Mouse (Mus musculus) stomach, postnatal 0 days (tissue): ENCODE results near the gene Nell1. TPM values are rescaled to one million over a fixed set of nuclear protein-coding genes. Genes with fewer than 3 reads are reported as not detected.
A peak's percentile ranks its signal among the peaks of the same experiment; 100 is the strongest.

Experiments
- ATAC-seq: fragments of 200-750 bp; cut with Nextera tagmentation; 2 replicates; pipeline ENCODE4 v1.8.0; 2017; ENCODE audit not compliant: low FRiP score, low TSS enrichment
- DNase-seq: peaks from one replicate; pipeline ENCODE4 v3.0.0-alpha.2; 2016; ENCODE audit warnings: low spot score
- H3K27ac ChIP-seq: fragments of 300-500 bp; sonication (generic); replicated peaks from 2 replicates; pipeline ENCODE4 v1.5.1; 2014; ENCODE audit warnings: mild to moderate bottlenecking, control low read depth
- H3K27me3 ChIP-seq: fragments of 300-500 bp; sonication (generic); 2 replicates; pipeline ENCODE4 v1.6.1; 2014; ENCODE audit warnings: low read length; ENCODE audit not compliant: control insufficient read depth, insufficient read depth
- H3K36me3 ChIP-seq: fragments of 300-500 bp; sonication (generic); 2 replicates; pipeline ENCODE4 v1.6.1; 2014; ENCODE audit warnings: low read length, mixed read lengths; ENCODE audit not compliant: control insufficient read depth, insufficient read depth
- H3K4me1 ChIP-seq: fragments of 300-500 bp; sonication (generic); replicated peaks from 2 replicates; pipeline ENCODE4 v1.6.1; 2014; ENCODE audit warnings: antibody characterized with exemption; ENCODE audit not compliant: control insufficient read depth, insufficient read depth
- H3K4me2 ChIP-seq: fragments of 300-500 bp; sonication (generic); replicated peaks from 2 replicates; pipeline ENCODE4 v1.6.1; 2014; ENCODE audit warnings: low read depth, mild to moderate bottlenecking, control low read depth, moderate library complexity
- H3K4me3 ChIP-seq: fragments of 300-500 bp; sonication (generic); 2 replicates; pipeline ENCODE4 v1.5.1; 2014; ENCODE audit warnings: low read depth, low read length, control low read depth
- H3K9ac ChIP-seq: fragments of 300-500 bp; sonication (generic); 2 replicates; pipeline ENCODE4 v1.6.1; 2014; ENCODE audit warnings: mild to moderate bottlenecking, low read length, control low read depth, mixed read lengths
- H3K9me3 ChIP-seq: fragments of 300-500 bp; sonication (generic); 2 replicates; pipeline ENCODE4 v1.6.1; 2016; ENCODE audit warnings: low read length; ENCODE audit not compliant: control insufficient read depth
- CTCF ChIP-seq: IDR thresholded peaks from 2 replicates; pipeline ENCODE4 v1.5.1; 2016; ENCODE audit warnings: antibody characterized with exemption, low read depth, mild to moderate bottlenecking, moderate library complexity
- EP300 ChIP-seq: optimal IDR thresholded peaks from 2 replicates; pipeline ENCODE3; 2016; ENCODE audit warnings: antibody characterized with exemption
- WGBS: fragments of 180-500 bp; shearing (Covaris S2); extraction: QIAGEN DNeasy Blood & Tissue Kit; methylation state at CpG from one replicate; pipeline ENCODE4 v1.1.7; 2014; 5-methylcytosine and 5-hydroxymethylcytosine counted together
- polyA plus RNA-seq: library from polyadenylated mRNA; unstranded; fragments of >200 nt; fragmentation: Nextera tagmentation; extraction: Ambion mirVana; gene quantifications from 2 replicates; pipeline ENCODE4 v1.2.1, GENCODE M21; 2015

The Nell1 gene
- polyA plus RNA-seq, 1 experiment from 2014 or later: 1.8 TPM

DNA sequence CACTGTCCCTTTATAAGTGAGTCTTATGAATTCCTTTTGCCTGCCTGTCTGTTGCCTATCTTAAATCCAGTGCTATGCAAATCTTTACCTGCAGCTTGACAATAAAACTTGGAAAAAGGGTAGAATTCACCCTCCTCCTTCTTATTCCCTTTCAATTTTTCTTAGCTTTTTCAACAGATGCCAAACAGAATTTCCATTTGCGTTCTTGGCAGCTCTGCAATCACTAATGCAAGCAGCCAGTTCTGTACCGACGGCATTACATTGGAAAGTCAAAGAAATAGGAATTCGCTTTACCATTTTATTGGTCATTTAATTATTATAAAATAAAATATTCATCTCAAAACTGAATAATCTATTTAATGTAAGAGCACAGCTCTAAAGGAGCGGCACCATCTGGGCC is 781.7 kb downstream of the Nell1 start:
- Histone ChIP-seq H3K4me1 (no peaks in the 10 kb centered on the region), H3K9me3 (no peaks in the 10 kb centered on the region), H3K27me3 (no peaks in the 10 kb centered on the region), H3K36me3 (no peaks in the 10 kb centered on the region), H3K27ac (no peak overlapping the region), H3K4me3 (no peak overlapping the region), H3K4me2 (no peak overlapping the region), H3K9ac (no peak overlapping the region)
- ATAC-seq (no peak), DNase-seq (no peak)
- WGBS: 64% methylated on average over 5 of the region's 5 CpGs
- TF ChIP-seq EP300: no peak
- TF ChIP-seq CTCF: no peak

DNA sequence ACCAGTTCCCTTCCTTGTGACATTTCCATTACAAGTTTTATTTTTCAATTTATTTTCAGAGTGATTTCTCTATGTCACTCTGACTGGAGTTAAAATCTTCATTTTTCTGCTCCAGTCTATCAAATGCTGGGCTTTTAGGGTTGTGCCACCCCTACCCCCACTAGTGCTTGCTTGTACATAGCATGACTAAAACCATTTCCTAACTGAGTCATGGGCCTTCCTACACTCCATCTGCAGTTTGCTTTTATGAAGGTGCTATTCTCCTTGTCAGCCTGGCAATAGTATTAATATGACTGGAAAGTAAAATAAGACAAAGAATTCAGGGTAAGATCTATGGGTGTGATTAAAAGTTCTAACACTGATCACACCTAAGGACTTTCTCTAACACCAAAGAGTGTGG is 798.9 kb downstream of the Nell1 start:
- Histone ChIP-seq H3K4me3 (no peak overlapping the region), H3K27ac (no peak overlapping the region), H3K27me3 (no peaks in the 10 kb centered on the region), H3K9ac (no peak overlapping the region), H3K36me3 (no peaks in the 10 kb centered on the region), H3K4me1 (no peaks in the 10 kb centered on the region), H3K4me2 (no peak overlapping the region), H3K9me3 (no peaks in the 10 kb centered on the region)
- DNase-seq: no peak
- no peak for ATAC-seq
- TF ChIP-seq CTCF (no peak), EP300 (no peak)

DNA sequence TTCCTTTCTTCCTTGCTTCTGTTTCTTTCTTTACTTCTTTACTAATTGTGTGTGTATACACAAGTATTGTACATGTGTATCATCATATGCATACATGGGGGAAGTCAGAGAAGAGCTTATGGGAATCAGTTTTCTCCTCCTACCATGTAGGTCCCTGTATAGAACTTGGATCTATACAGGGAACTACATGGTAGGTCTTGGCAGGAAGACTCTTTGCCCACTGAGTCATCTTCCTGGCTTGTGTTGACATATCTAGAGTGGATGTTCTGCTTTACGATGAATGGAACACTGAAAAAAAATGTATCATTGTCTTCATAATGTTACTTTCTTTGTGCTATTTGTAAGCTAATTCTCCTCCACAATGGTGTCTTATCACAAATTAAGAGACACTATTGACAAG is 806.4 kb downstream of the Nell1 start:
- Histone ChIP-seq H3K9me3 (no peaks in the 10 kb centered on the region), H3K36me3 (no peaks in the 10 kb centered on the region), H3K4me3 (no peak overlapping the region), H3K27ac (no peak overlapping the region), H3K9ac (no peak overlapping the region), H3K4me2 (no peak overlapping the region), H3K27me3 (no peaks in the 10 kb centered on the region), H3K4me1 (no peaks in the 10 kb centered on the region)
- DNase-seq: no peak
- TF ChIP-seq EP300 (no peak), CTCF (no peak)
- 73% methylated on average over 1 of the region's 1 CpGs for WGBS
- ATAC-seq: no peak

GRCm38 (mm10) chr7:50783652-50784051 is 809.0 kb downstream of the Nell1 start:
- H3K36me3 ChIP-seq: no peaks in the 10 kb centered on the region
- WGBS: 69% methylated on average over 1 of the region's 1 CpGs
- no peak overlapping the region for H3K9ac ChIP-seq
- no peak overlapping the region for H3K27ac ChIP-seq
- no peak for DNase-seq
- no peaks in the 10 kb centered on the region for H3K9me3 ChIP-seq
- H3K27me3 ChIP-seq: no peaks in the 10 kb centered on the region
- H3K4me1 ChIP-seq: no peaks in the 10 kb centered on the region
- H3K4me2 ChIP-seq: no peak overlapping the region
- ATAC-seq: no peak
- H3K4me3 ChIP-seq: no peak overlapping the region
- no peak for TF ChIP-seq EP300
- peak; percentile 57 for TF ChIP-seq CTCF

DNA sequence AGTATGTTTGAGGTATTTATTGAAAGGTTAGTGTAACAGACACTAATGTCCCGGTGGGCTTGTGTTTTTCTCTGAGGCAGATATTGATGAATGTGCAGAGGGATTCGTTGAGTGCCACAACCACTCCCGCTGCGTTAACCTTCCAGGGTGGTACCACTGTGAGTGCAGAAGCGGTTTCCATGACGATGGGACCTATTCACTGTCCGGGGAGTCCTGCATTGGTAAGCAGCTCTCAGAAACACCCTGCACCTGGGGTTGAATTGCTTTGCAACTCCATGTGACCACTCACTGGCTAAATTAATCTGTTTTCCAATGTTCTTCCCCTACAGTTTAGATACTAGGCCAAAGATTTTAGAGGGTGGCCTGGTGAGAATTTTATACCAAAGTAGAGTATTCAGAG is 851.5 kb downstream of the Nell1 start:
- DNase-seq (no peak), ATAC-seq (no peak)
- no peaks in the 10 kb centered on the region for H3K36me3 ChIP-seq
- TF ChIP-seq CTCF (no peak), EP300 (no peak)
- WGBS: 28% methylated on average over 7 of the region's 7 CpGs
- no peaks in the 10 kb centered on the region for H3K27me3 ChIP-seq
- no peak overlapping the region for H3K4me2 ChIP-seq
- H3K4me3 ChIP-seq: no peak overlapping the region
- no peak overlapping the region for H3K27ac ChIP-seq
- no peaks in the 10 kb centered on the region for H3K9me3 ChIP-seq
- H3K9ac ChIP-seq: no peak overlapping the region
- H3K4me1 ChIP-seq: no peaks in the 10 kb centered on the region

DNA sequence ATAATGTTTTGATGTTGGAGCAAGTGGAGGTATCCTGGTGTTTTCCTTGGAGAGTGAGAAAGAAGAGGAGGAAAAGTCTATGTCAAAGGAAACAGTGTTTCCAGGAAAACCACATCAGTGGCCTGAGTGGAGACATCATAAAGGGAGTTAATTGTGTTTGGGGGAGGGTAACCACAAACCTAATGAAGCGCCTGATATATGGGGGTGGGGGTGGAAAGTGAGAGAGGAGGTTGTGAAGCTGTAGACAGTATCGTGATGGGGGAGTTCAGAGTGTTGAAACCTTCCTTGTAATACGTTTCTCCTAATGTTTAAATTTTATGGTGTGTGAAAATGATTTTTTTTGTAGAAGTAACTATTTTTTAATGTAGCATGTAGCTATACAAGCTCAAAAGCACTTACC is 858.1 kb downstream of the Nell1 start:
- Histone ChIP-seq H3K4me1 (no peaks in the 10 kb centered on the region), H3K27me3 (no peaks in the 10 kb centered on the region), H3K36me3 (no peaks in the 10 kb centered on the region), H3K9me3 (no peaks in the 10 kb centered on the region), H3K9ac (no peak overlapping the region), H3K4me3 (no peak overlapping the region), H3K4me2 (no peak overlapping the region), H3K27ac (no peak overlapping the region)
- DNase-seq: no peak
- no peak for ATAC-seq
- WGBS: 67% methylated on average over 3 of the region's 3 CpGs
- no peak for TF ChIP-seq EP300
- no peak for TF ChIP-seq CTCF
